Mouse (Mus musculus) testis, adult 2 months (tissue): ENCODE measurements around the gene Anxa4. TPM values are rescaled to one million over a fixed set of nuclear protein-coding genes. Genes with fewer than 3 reads are reported as not detected.
A peak's percentile ranks its signal among the peaks of the same experiment; 100 is the strongest.

Experiments
- H3K27ac ChIP-seq: fragments of 200-500 bp; 2 replicates; pipeline ENCODE4 v1.5.1; 2012; ENCODE audit warnings: low read depth, low read length; ENCODE audit not compliant: control insufficient read depth, insufficient read depth
- H3K27me3 ChIP-seq: fragments of 200-500 bp; 2 replicates; pipeline ENCODE4 v1.6.1; 2012; ENCODE audit warnings: mild to moderate bottlenecking, low read length, moderate library complexity; ENCODE audit not compliant: control insufficient read depth, insufficient read depth
- H3K36me3 ChIP-seq: fragments of 200-500 bp; 2 replicates; pipeline ENCODE4 v1.6.1; 2012; ENCODE audit warnings: mild to moderate bottlenecking, low read length; ENCODE audit not compliant: control insufficient read depth, insufficient read depth
- H3K4me1 ChIP-seq: fragments of 200-500 bp; 2 replicates; pipeline ENCODE4 v1.6.1; 2012; ENCODE audit warnings: low read length; ENCODE audit not compliant: control insufficient read depth, insufficient read depth
- H3K4me3 ChIP-seq: fragments of 200-500 bp; 2 replicates; pipeline ENCODE4 v1.5.1; 2012; ENCODE audit warnings: low read depth, mild to moderate bottlenecking, low read length, moderate library complexity, mixed read lengths; ENCODE audit not compliant: control insufficient read depth
- CTCF ChIP-seq: fragments of 200-500 bp; IDR thresholded peaks from 2 replicates; pipeline ENCODE4 v1.5.1; 2012; ENCODE audit warnings: low read depth, mild to moderate bottlenecking, inconsistent platforms, low read length, moderate library complexity; ENCODE audit not compliant: control insufficient read depth, insufficient read depth, insufficient replicate concordance
- POLR2A ChIP-seq: fragments of 200-500 bp; IDR thresholded peaks from 2 replicates; pipeline ENCODE4 v1.6.1; 2012; ENCODE audit warnings: low read depth, mild to moderate bottlenecking, inconsistent platforms, low read length, moderate library complexity; ENCODE audit not compliant: control insufficient read depth
- polyA plus RNA-seq: library from polyadenylated mRNA; depleted of rRNA; stranded (reverse); fragments of >200 nt; gene quantifications from 2 replicates; pipeline ENCODE4 v1.2.3, GENCODE M21; 2012

Gene Anxa4
- polyA plus RNA-seq, 1 experiment = 5.7 TPM

DNA sequence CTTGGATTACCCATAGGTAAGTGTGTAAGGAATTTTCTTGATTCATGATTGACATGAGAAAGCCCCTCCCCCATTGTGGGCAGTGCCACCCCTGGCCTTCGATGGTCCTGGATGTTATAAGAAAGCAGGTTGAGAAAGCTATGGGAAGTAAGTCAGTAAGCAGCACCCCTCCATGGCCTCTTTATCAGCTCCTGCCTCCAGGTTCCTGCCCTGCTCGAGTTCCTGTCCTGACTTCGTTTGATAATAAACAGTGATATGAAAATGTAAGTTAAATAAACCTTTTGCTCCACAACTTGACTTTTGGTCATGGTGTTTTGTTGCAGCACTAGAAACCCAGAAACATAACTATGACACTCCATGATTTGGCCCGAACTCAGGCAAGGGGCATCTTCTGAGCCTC is 43.6 kb downstream of the Anxa4 start:
- no peak for TF ChIP-seq CTCF
- H3K36me3 ChIP-seq = no peaks in the 10 kb centered on the region
- no peak overlapping the region for H3K4me3 ChIP-seq
- no peaks in the 10 kb centered on the region for H3K27me3 ChIP-seq
- H3K4me1 ChIP-seq = no peaks in the 10 kb centered on the region
- H3K27ac ChIP-seq = no peak overlapping the region

DNA sequence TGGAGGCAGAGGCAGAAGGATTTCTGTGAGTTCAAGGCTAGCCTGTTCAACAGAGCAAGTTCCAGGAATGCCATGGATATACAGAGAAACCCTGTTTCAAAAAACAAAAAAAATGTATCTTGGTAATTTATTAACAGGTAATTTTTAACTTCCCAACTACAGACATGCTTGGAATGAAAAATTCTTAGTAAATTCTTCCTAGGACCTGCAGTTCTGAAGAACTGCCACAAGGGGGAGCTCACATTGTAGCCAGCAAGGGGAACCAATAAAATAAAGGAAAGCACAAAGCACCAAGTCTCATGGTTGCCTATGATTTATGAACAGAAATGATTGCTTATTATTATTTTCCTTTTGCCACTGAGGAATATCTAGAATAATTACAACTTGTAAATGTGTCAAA is 46.2 kb downstream of the Anxa4 start:
- H3K27me3 ChIP-seq = no peaks in the 10 kb centered on the region
- H3K27ac ChIP-seq = no peak overlapping the region
- H3K4me3 ChIP-seq = no peak overlapping the region
- no peaks in the 10 kb centered on the region for H3K36me3 ChIP-seq
- no peaks in the 10 kb centered on the region for H3K4me1 ChIP-seq
- no peak for TF ChIP-seq CTCF
- TF ChIP-seq POLR2A = no peak

DNA sequence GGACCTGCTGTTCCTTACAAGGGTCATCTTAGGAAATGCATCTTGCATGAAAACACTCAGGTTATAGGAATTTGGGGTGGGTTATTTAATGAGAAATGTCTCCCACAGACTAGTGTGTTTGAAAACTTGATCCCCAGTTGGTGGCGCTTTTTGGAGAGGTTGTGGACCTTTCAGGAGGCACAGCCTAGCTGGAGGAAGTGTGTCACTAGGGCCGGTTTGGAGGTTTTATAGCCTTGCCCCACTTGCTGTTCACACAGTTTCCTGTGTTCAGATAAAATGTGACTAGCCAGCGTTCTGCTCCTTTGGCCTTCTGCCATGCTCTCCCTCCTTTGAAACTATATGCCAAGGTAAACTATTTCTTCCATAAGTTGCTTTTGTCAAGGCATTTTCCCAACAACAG is 52.7 kb downstream of the Anxa4 start:
- TF ChIP-seq CTCF (no peak), POLR2A (no peak)
- no peaks in the 10 kb centered on the region for H3K27me3 ChIP-seq
- H3K36me3 ChIP-seq = no peaks in the 10 kb centered on the region
- no peak overlapping the region for H3K4me3 ChIP-seq
- no peak overlapping the region for H3K27ac ChIP-seq
- no peaks in the 10 kb centered on the region for H3K4me1 ChIP-seq

DNA sequence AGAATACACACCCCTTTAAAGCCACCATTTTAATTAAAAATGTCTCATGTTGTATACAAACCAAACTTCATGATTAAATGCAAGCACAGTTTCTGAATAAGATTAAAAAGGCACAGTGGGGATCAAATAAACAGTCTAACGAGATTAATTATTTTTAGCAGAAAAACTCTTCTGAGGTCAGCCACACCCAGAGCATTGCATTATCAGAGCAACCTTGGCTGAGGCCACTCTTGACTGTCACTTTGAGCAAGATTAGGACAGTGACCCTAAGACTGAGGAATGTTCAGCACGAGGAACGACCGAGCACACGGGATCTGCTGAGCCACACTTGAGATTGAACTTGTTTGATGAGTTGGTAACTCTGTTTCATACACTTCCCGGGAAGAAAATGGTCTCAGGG is 56.6 kb downstream of the Anxa4 start:
- H3K4me1 ChIP-seq = peaks cover 4% of the 10 kb centered on the region; the same call in 1 of the 2 replicates
- no peaks in the 10 kb centered on the region for H3K27me3 ChIP-seq
- TF ChIP-seq CTCF (no peak), POLR2A (no peak)
- H3K36me3 ChIP-seq = no peaks in the 10 kb centered on the region; the same call in 1 of the 2 replicates
- no peak overlapping the region for H3K4me3 ChIP-seq
- no peak overlapping the region for H3K27ac ChIP-seq

DNA sequence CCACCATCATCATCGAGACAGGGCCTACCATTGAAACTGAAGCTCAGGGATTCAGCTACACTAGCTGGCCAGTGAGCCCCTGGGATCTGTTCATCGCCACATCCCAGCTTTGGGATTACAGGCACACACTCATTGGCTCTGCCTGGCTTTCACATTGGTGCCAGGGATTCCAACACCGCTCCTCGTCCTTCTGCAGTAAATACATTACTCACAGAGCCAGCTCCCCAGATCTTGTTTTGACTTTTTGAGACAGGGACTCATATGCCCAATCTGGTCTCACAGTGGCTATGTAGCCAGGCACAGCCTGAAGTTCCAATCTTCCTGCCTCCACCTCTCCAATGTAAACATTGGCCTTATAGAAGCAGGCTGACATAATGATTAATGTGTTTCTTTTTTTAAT is 57.1 kb downstream of the Anxa4 start:
- Histone ChIP-seq H3K4me1 (peaks cover 4% of the 10 kb centered on the region; the same call in 1 of the 2 replicates), H3K27me3 (no peaks in the 10 kb centered on the region), H3K36me3 (no peaks in the 10 kb centered on the region; the same call in 1 of the 2 replicates), H3K27ac (no peak overlapping the region), H3K4me3 (no peak overlapping the region)
- TF ChIP-seq POLR2A (no peak), CTCF (no peak)

DNA sequence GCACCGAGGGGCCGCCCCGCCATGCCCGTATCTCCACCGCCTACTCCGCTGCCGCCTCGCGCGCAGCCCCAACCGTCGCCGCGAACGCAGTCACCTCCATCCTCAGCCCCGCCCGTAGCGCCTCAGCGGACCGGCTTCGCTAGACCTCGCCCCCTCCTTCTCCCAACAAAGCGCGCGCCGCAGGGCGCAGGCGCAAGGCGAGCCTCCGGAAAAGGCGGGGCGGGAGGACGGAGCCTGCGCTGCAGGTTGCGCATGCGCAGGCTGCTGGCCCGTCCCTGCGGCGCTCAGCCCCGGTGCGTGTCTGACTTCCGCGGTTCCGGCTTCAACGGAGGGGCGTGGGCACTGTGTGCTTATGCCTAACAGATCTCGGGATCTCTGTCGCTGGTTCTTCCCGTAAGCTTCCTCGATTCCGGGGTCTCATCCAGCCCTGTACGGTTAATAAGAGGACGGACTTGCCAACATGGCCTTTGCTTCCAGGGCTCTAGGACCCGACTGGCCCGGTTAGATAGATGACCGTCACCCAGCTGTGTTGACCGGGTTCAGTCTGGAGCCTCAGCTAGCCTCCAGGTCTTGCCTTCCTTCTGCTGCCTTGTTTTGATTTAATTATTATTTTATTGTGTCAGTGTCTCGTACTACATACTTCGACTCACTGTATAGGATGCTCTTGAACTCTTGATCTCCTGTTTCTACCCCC is 60.1 kb downstream of the Anxa4 start, which contains the start of gene Gmcl1:
TSS of gene Gmcl1 (minus strand) at position 201 of the 694 bp plus-strand sequence.
- H3K4me3 ChIP-seq = peak within 1 kb of the TSS; percentile 93
- no peaks in the 10 kb centered on the region; the same call in 1 of the 2 replicates for H3K36me3 ChIP-seq
- no peaks in the 10 kb centered on the region for H3K27me3 ChIP-seq
- peak within 1 kb of the TSS; percentile 92 for H3K27ac ChIP-seq
- peak; percentile 90 for TF ChIP-seq POLR2A
- no peak for TF ChIP-seq CTCF
- peaks cover 4% of the 10 kb centered on the region; the same call in 1 of the 2 replicates for H3K4me1 ChIP-seq

DNA sequence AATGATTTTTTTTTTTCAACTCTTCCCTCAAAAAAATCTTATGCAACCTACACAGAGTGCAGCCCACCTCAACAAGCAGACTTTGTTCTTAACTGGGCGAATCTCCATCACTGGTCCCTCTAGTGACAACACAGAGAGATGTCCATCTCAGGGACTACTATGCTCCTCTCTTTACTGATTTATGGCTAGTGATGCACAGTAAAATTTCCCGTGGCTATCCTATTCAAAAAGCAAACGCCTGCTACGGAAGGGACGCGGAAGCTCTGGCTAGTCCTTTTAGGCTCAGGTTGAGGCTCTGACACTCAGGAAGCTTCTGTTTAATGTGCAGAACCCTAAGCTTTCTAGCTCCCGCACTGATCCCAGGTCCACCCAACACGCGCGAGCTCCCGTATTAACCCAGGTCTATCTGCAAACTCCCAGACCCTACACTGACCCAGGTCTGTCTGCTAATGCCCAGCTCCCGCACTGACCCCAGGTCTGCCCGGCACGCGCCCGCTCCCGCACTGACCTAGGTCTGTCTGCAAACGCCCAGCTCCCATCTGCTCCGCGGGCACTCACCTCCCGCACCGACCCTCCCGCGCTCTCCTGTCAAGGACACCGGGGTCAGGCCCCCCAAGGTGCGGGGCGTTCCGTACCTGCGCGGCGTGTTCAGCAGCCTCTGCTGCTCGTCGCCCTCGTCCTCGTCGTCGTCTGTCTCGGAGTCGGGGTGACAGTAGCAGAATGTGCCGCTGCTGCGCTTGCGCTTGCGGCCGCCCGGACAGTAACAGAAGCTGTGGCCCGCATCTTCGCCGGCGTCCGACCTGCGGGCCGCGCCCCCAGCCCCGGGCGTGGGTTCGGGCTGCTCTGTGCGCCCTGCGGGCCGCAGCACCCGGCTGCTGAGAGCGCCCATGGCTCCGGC is 60.9 kb downstream of the Anxa4 start:
- TF ChIP-seq CTCF (no peak), POLR2A (no peak)
- Histone ChIP-seq H3K27ac (peak overlapping the region; percentile 92), H3K27me3 (no peaks in the 10 kb centered on the region), H3K4me3 (peak overlapping the region; percentile 93), H3K36me3 (no peaks in the 10 kb centered on the region; the same call in 1 of the 2 replicates), H3K4me1 (peaks cover 4% of the 10 kb centered on the region; the same call in 1 of the 2 replicates)
